Mouse (Mus musculus) left cerebral cortex, adult 18-20 months (tissue): ENCODE results near the gene D8Ertd738e. TPM values are rescaled to one million over a fixed set of nuclear protein-coding genes. Genes with fewer than 3 reads are reported as not detected.

Experiments used
- DNase-seq, 2 experiments: peaks; one replicate each; pipeline ENCODE4 v3.0.0; 2021 to 2022; ENCODE audit warnings: low spot score in 2 of 2, mixed read lengths in 1 of 2
- total RNA-seq, 2 experiments: library from RNA; stranded (reverse); gene quantifications; 2 replicates each; pipeline ENCODE4 v1.2.3; 2021

The D8Ertd738e gene
- total RNA-seq, 2 experiments from 2014 or later = 136 to 146 TPM

DNA sequence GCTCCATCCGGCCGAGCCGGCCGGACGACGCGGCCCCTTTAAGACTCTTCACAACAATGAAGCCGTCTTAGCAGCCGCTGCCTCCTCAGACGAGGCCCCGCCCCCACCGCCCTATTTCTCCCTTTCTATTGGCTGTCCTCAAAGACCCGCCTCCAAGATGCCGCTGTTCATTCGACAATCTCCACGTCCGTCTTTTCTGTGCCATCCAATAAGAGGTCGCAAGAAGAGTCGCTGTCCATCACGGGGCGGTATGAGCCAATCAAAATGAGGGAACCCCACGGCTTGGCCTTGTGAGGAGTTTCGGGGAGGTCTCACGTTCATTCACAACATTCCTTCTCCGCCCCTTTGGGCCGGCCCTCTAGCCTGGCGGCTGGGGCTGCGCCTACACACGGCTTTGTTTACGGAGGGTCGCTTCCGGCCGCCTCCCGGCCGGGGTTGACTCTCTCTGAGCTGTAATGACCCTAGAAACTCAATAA is 12.5 kb downstream of the D8Ertd738e start, which contains the start of gene Zswim4:
Zswim4 (minus strand) TSS at position 58 of the 476 bp plus-strand sequence.
- peak; percentile 96 to 98 for DNase-seq

GRCm38 (mm10) chr8:84236410-84236997 is 13.0 kb downstream of the D8Ertd738e start:
- DNase-seq = no peak

DNA sequence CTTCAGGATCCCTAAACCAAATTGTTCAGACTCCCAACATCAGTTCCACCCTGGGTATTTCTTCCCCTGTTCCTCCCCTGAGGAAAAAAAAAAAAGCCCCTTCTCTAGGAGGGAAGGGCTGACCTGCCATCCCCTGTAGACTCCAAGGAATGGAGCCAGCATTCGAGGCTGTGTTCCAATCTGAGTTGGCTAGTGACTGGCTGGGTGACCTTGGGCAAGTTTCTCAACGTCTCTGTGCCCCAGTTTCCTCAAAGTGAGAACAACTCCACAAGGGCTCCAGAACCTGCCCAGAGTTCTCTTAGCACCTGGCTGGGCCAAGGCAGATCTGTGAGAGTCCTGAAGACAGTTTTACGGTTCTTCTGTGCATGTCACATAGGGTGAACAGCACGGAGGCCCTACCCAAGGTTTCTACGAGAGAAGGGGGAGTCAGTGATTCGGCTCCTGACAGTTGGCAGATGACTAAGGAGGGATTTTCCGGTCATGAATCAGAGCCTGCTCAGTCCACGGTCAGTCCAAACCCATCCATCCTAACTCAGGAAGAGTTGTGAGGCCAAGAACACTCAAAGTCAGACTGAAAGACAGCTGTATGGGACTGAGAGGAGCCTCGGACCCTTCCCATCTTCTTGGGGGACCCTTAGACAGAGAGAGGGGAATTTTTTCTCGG is 13.6 kb downstream of the D8Ertd738e start:
- DNase-seq = no peak

DNA sequence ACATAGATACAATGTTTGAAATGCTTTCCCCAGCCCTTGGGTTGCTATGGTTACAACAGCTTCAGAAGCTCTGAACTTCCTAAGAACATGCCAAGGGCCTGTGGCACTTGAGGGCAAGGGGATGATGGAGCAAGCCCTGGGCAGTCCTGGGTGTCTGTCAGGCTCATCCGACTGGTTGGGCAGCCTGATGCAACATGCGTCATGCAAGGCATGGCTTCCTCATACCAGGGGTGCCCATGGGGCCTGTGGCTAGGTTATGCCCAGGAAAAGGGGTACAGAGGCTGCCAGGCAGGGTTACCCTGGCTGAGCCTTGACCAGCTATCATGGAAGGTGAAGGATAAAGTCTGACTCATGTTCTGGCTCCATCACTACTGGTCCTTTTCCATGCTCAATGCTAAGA is 16.5 kb downstream of the D8Ertd738e start:
- DNase-seq = no peak

DNA sequence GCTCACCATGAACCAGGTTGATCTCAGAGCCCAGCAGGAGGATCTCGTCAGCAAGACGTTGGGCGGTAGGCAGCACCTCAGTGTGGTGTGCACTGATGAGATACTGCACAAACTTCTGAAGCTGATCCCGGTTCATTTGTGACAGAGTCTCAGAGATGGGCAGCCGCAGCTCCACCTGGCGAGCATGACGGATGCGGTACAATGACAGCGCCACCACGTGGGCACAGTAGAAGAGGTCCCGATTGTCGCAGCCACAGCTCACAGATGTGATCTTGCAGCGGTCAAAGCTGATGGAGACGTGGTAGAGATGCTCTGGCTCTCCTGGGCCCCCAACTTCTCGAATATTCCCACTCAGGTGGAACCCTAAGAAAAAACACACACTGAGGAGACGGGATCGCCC is 18.8 kb downstream of the D8Ertd738e start:
- DNase-seq = no peak

DNA sequence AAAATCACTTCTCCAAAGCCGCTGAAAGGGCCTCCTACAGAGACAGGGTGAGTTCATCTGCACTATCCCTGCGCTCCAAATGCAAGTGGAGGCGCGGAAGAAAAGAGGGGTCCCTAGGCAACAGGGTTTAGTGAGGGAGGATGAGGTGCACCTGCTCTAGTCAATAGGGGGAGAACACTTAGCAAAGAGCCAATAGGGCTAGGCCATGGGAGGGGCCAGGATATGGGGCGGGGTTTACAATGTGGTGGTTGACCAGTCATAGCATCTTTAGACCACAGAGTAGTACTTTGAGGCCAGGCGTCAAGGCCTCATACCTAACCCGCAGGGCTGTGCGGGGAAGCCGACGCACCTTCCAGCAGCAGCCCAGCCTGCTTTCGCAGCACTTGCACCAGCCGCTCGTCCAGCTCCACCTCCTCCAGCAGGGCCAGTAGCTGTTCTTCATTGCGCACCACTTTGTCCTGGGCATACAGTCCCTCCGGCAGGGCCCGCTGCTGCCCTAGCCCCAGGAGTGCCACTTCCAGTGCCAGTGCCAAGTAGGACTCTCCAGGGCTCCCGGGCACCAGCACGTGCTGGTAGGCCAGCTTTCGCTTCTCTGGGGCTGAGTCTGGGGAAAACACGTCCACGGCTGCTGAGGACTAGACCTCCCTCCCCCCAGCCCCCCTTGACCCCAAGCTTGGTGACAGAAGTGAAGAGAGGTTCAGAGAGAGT is 26.0 kb downstream of the D8Ertd738e start:
- no peak for DNase-seq

DNA sequence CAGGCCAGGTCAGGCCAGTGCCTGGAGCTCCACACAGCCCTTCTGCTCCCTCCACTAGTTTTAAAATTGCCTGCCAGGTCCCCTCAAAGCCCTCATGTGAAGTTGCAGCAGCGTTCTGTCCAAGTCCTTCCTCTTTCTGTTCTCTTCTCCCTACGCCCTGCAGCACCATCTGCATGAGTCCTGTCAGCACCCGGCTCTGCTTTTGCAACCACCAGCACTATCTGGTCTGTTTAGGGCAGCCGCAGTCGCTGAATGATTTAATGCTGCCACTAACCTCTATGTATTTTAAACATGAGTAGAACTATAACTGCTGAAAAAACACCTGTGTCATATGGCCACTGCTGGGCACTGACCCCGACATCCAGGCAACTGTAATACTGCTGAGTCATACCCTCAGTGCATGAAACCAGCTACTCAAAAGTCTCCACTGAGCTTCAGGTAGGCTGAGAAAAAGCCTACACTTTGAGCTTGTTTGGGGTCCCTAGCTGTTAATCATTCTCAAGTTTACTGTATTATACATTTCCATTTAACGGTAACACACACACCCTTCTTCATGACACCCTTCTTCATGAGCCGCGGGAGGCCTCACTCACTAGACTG is 26.9 kb downstream of the D8Ertd738e start:
- DNase-seq = no peak

DNA sequence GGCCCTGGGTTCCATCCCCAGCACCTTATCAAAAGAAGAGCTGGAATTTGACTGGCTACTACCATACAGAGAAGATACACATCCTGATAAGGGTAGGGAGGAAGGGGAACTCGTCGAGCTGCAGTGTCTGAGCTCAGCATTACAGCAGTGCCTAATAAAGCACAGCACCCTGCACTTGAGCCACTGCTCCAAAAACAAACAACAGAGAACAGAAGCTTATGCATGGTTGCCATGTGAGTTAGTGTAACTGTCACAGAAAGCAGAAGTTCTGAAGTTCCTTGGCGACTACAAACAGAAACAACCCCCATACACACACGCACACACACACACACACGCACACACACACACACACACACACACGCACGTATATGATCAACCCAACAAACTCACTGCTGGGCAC is 29.4 kb downstream of the D8Ertd738e start:
- no peak for DNase-seq

DNA sequence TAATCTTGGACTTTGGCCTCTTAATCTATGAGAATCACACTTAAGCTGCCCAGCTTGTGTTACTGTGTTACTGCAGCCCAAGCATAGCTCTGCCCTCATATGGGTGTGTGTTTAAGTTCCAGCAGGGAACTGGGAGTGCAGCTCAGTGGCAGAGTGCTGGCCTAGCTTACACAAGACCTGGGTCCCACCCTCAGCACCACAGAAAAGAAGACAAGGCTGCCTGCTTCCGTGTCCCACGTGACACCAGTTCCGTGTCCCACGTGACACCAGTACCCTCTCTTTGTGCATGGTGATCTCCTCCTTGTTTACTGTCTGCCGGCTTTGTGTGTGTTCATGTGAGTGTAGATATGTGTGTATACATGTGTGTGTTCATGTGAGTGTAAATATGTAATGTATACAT is 31.4 kb downstream of the D8Ertd738e start:
- no peak for DNase-seq

DNA sequence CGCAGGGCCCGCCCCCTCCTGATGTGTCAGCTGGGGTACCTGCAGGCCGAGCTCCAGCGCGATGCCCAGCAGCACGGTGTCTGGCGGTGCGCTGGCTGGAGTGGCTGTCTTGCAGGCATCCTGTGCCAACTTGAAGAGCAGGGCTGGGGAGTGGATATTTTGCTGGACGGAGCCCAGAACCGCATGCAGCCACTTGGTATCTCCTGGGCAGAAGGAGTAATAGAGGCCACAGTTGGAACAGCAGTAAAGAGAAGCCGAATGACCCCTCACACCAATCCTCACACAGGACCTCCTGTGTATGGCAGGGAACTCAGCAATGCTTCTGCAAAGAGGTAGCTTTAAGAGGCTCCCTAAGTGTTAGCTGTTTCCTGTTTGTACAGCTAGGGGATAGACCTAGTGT is 32.3 kb downstream of the D8Ertd738e start:
- DNase-seq = no peak

DNA sequence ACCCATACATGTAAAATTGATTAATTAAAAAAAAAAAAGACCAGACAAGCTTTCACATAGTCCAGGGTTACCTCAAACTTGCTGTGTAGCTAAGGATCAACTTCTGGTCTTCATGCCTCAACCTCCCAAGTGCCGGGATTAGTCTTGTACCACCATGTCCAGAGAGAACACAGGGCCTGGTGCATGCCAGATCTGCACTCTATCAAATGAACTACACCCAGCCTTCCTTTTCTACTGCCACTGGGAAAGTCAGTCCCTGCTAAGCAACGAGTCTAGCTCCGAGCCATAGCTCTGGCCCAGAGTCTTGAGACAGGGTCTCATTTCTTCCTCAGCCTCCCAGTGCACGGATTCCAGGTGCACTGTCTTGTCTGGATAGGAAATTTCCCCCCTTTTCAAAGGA is 36.2 kb downstream of the D8Ertd738e start:
- no peak for DNase-seq

DNA sequence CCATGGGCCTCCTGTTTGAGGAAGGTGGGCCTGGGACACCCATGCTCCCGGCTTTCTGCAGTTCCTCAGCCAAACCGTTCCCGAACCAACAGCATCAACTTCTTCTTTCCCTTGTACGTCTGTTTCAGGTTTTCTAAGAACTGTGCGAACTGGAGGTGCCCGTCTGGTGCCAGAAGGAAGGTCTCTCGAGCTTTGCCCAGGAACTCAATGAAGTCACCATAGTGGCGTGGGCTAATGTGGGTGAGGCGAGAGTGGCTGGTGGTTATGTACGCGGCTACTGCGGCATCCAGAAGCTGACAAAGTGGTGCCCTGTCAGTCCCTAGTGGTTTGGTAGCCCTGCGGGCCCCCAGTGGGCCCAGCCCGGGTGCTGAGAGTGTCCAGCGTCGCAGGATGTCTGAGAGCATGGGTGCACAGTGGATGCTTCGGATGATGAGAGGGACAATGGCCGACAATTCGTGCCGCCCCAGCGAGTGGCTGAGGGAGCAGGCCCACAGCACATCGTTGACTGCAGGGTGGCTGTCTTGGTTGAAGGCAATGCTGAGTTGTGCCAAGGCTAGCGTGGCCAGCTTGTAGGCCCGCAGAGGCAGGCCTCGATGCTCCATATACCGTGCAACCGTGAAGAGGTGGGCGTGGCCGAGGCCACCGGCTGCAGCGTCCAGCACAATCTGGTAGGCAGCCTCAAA is 37.5 kb downstream of the D8Ertd738e start:
- no peak for DNase-seq

DNA sequence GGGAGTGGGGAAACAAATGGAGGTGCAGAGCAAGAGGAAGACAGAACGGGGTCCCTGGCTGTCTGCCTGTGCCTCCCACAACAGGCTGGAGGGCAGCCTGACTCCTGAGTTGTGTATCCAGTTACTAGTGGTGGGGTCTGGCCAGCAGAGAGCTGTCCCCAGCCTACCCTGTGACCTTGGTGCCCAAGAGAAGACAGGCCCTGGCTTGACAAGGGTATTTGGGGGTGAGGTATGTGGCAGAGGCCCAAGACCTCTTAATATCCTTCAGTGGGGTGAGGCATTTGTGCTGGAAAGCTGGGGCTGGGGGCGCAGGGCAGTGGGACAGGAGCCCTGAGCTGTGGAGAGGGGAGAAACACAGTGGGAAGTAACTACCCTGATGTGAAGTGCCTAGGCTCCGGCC is 38.3 kb downstream of the D8Ertd738e start:
- no peak for DNase-seq

DNA sequence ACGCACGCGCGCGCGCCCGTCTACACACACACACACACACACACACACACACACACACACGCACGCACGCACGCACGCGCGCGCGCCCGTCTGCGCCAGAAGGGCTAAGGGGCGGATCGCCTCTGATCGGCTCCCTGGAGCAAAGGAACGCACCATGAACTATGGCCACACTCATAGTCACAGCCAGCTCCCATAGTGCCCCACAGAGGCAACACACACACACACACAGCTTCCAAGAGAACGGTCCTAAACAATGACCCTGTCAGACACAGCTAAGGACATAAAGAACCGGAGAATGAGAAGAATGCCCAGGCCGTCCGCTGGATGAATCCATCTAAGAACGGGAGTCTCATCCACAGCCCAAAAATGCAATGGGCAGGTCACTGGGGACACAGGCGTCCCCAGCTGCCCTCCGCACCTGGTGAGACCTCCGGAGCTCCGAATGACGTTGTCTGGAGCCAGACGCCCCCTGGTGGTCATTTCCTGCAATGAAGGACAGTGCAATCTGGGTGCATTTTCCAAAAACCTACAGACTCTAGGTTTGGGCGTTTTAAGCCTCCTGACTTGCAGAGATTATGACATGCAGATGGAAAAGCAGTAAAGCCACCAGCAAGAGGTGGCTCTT is 39.2 kb downstream of the D8Ertd738e start:
- peak; percentile 81 to 88 for DNase-seq

DNA sequence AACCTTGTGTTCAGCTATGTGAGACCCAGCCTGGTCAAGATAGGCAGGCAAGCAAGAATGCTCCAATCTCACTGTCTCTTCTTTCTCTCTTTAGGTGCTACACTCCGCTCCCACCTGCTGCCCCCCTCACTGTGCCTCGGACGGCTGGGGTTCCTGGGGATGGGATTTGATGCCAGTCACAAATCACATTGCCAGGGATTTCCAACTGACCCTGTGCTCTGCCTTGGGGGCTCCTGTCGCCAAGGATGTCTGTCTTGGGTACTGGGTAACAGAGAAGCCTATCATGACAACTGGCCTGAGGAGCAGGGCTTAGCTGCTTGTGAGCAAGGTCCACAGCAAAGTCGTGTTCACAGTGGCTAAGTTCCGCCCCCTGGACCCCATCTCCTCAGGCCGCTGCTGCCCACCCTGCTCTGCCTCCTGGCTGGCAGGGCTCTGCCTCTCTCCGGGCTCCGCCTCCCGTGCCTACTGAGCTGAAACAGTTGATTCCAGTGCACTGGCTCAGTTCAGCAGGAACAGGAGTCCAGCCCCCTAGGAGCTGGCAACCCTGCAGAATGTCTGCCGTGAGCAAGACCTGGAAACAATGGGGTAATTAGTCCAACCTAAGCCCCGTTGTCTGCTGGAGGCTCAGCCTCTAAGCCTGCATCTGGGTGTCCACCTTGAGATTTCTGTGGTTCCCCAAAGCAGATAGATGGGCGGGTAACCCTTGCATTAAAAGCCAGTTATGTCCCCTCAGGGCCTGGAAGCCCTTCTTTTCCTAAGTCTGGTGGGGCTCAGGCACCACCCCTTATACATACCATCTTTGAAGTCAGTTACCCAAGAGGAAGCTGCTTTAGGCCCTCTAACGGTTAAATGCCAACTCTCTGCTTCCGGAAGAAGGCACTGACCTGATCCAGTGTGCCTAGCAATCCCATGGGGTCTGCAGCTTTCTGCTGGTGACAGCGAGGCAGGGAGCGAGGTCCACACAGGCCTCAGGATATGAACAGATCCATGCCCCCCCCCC is 40.8 kb downstream of the D8Ertd738e start:
- no peak for DNase-seq

DNA sequence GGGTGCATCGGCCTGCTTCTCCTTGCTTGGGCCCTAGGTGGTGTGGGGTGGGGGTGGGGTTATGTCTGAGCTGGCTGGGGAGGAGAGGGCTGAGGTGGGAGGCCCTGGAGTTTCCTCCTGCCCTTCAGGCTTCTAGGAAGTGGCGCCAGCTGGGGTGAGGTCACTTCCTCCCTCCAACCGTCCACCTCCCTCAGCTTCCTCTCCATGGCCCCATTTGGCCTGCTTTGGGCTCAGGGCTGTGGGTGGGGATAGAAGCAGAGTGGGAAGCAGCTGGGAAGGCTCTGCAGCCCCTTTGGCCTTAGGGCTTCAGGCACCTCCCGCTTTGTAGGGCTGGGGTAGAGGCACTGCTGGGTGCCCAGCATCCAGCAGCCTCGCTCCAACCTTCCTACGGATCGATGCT is 41.7 kb downstream of the D8Ertd738e start:
- DNase-seq = no peak

- DNase-seq = no peak
Measured at GRCm38 (mm10) chr8:84206666-84207065, 42.9 kb downstream of the D8Ertd738e start.

GRCm38 (mm10) chr8:84205073-84205472 is 44.4 kb downstream of the D8Ertd738e start:
- DNase-seq = no peak

- DNase-seq = no peak
Measured at GRCm38 (mm10) chr8:84203975-84204772, 45.3 kb downstream of the D8Ertd738e start.
